Mouse (Mus musculus) 3T3-L1 (cell line): ENCODE data around the gene B3galt6.

Experiments
- DNase-seq: peaks from one replicate; pipeline ENCODE4 v3.0.0-alpha.2; 2015; ENCODE audit warnings: low read depth, low spot score

The B3galt6 gene

GRCm38 (mm10) chr4:155991211-155991907 lies 1.1 kb downstream of the B3galt6 start:
- DNase-seq, result peak; percentile 24

- no peak for DNase-seq
Observed at GRCm38 (mm10) chr4:155983788-155984187, 8.7 kb downstream of the B3galt6 start.

GRCm38 (mm10) chr4:155981436-155982082 lies 10.9 kb downstream of the B3galt6 start:
- DNase-seq, result peak; percentile 58

GRCm38 (mm10) chr4:155973239-155973638 lies 19.2 kb downstream of the B3galt6 start:
- DNase-seq, result no peak

GRCm38 (mm10) chr4:155972651-155973050 lies 19.8 kb downstream of the B3galt6 start:
- no peak for DNase-seq

- no peak for DNase-seq
Observed at GRCm38 (mm10) chr4:155970286-155970685, 22.2 kb downstream of the B3galt6 start.

GRCm38 (mm10) chr4:155969043-155969653 lies 23.3 kb downstream of the B3galt6 start:
- no peak for DNase-seq

- DNase-seq, result no peak
Observed at GRCm38 (mm10) chr4:155964396-155964795, 28.1 kb downstream of the B3galt6 start.

- no peak for DNase-seq
Observed at GRCm38 (mm10) chr4:155963106-155963505, 29.3 kb downstream of the B3galt6 start.

GRCm38 (mm10) chr4:155962167-155962971 lies 30.1 kb downstream of the B3galt6 start, which contains the start of gene C1qtnf12:
Gene C1qtnf12 (plus strand): TSS chr4:155962318.
- DNase-seq, result no peak

GRCm38 (mm10) chr4:155959275-155959674 lies 33.2 kb downstream of the B3galt6 start:
- peak; percentile 83 for DNase-seq

- no peak for DNase-seq
Observed at GRCm38 (mm10) chr4:155955491-155955890, 37.0 kb downstream of the B3galt6 start.

- no peak for DNase-seq
Observed at GRCm38 (mm10) chr4:155947094-155947493, 45.4 kb downstream of the B3galt6 start.

GRCm38 (mm10) chr4:155944271-155944670 lies 48.2 kb downstream of the B3galt6 start:
- peak; percentile 30 for DNase-seq

GRCm38 (mm10) chr4:155943534-155944249 lies 48.8 kb downstream of the B3galt6 start, which contains the start of gene Ube2j2:
Gene Ube2j2 (plus strand): TSS chr4:155943831.
- DNase-seq, result peak; percentile 95

- DNase-seq, result peak; percentile 48
Observed at GRCm38 (mm10) chr4:155943049-155943452, 49.4 kb downstream of the B3galt6 start.
